Mouse (Mus musculus): Measurements from ENCODE around the gene Eepd1. TPM values are rescaled to one million over a fixed set of nuclear protein-coding genes. Genes with fewer than 3 reads are reported as not detected.
A peak's percentile ranks its signal among the peaks of the same experiment; 100 is the strongest.

Gene Eepd1
- total RNA-seq, 2 experiments from 2014 or later: 13.2 to 15.0 TPM

DNA sequence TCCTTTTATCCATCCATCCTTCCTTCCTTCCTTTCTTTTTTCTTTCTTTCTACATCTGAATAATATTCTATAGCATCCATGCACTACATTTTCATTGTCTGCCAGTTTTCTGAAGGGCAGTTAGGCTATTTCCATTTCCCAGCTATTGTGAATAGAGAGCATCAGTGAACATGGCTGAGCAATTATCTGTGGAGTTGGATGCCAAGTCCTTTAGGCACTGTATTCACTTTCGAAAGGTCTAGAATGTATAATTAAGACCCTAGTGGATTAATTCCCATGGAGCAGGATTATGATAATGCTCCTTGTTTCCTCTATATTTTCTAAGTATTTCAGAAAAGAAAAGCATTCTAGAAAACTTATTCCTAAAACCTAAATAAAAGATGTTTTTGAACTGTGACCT is 50.3 kb downstream of the Eepd1 start:
- no peak for DNase-seq (ENCODE audit: low spot score in 2 of 2)

DNA sequence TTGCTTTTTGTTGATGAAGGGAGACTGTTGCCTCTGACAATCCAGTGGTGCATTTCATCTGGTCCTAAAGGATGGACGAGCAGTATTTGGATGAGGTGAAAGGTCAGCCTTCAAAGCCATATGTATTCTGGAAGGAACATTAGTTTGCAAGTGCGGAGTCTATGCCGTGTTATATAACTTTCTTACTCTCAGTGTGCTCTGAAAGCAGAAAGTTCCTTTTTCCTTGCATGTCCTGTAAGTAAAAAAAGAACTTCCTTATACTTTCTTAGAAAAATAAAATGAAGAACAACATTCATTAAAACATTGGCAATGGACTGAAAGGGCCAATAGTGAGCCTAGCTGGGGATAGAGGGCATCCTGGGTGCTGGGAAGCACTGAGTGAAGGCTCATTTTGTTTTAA is 50.8 kb downstream of the Eepd1 start:
- no peak for DNase-seq (ENCODE audit: low spot score in 2 of 2)

DNA sequence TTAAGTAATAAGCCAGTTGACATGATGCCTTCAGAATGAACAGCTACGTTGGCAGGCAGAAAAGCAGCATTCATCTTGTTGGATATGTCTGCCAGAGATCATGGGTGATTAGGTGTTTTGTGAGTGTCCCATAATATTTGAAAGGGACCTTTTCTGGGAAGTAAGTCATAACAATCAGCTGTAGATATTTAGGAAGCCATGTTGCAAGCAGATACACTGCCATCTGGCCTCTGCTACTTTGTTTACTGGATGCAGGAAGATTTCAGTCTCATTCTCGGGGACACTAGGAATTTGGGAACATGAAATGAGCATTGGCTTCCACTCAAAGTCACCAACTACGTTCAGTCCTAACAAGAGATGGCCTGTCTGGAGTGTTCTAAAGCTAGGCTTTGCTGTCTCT is 54.1 kb downstream of the Eepd1 start:
- DNase-seq (ENCODE audit: low spot score in 2 of 2): no peak

DNA sequence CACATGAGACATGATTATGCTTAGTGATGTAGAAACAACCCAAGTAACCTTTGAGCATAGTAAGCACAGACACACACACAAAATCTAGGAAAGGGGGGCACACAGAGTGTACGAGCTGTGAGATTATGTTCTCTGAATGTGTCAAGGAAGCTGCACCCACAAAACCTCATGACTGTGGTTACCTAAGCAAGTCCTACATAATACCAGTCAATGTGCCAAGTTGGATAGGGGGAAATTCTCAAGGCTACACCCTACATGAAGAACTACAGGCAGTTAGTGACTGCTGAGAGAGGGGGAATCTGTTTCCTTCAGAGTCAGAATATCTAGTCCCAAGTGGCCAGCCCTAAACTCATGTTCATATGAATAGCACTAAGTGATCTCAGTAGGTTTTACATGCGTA is 58.1 kb downstream of the Eepd1 start:
- DNase-seq (ENCODE audit: low spot score in 2 of 2): no peak

DNA sequence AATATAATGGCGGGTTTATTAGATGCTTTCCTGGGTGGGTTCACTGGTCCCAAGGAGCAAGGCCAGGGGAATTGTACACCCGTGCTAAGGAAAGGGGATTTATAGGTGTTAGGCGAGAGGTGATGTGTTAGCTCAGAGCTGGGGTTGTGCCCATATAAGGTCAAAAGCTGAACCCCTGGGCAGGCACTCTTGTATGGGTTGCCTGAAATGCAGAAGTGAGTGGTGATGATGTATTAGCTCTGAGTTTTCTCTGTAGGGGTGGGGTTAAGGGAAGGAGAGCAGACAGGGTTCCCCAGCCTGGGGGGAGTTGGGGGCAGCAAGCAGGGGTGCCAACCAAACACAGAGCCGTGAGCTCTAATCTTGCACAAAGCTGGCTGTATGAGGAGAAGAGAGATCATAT is 60.0 kb downstream of the Eepd1 start:
- DNase-seq (ENCODE audit: low spot score in 2 of 2): no peak

DNA sequence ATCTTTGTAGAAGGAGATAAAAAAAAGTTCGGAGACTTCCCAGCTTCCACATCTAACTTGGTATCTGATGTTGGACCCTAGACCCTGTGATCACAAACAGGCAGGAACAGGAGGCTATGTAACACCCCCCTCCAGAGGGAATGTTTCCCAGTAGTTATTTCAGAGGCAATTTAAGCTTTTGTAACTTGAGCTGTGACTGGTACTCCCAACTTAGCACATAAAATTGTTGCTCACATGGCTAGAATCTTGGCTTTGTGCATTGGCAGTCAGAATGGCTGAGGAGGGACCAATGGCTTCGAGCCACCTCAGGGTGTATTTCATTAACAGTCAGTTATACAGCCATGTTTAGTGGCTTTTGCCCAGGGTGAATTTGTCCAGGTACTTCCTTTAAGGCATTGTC is 63.9 kb downstream of the Eepd1 start:
- no peak for DNase-seq (ENCODE audit: low spot score in 2 of 2)

DNA sequence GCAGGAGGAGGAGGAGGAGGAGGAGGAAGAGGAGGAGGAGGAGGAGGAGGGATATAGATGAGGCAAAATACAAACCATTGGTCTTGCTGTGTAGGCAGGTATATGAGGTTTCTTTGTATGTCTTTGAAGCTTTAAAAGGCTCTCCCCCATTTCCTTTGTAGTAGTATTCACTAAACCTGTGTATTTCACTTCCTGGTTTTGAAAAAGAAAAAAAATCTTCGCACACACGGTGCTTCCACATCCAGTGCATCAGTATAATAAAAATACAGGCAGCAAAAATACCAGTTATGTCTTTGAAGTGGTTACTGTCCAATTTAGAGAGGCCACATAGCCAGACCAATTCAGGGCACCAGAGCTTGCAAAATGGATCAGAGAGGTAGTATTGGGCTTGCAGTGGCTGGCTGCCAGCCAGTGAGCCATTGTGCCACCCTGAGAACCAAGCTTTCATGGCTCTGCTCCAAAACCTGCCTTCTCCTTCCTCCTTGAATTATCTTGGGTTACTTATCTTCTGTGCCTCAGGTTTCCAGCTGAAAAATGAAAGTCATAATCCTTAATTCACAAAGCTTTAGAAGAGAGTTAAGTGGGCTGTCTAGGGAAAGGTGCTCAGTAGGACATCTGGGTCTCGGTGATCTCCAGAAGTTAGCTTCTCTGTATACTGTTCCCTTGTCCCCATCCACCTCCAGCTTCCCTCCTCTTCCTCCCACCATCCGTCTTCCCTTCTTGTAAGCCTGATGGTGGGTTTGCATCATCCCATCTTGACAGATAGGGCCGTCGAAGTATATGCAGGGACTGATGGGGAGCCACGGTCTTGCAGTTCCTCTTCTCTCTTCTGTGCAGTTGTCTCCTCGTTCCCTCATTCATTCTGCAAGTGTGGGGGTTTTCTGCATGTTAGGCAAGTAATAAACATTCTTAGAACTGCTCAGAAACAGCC is 68.0 kb downstream of the Eepd1 start:
- no peak for DNase-seq (ENCODE audit: low spot score in 2 of 2)

DNA sequence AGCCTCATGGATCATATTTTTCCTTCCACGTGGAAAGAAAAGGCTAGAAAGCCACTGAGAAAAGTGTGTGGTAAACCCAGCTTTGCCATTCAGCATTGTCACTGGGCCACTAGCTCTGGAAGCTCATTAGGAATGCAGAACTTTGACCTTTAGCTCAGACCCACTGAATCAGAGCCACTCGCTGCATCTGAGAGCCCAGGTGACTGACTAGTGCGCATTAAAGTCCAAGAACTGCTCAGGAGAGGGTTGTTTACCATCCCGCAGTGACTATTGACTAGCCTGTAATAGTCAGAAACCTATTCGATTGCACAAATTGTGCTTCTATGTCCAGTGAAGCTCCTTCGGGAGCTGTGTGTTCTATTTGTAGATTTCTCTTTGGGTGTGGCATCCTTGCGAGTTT is 68.8 kb downstream of the Eepd1 start:
- DNase-seq (ENCODE audit: low spot score in 2 of 2): no peak

DNA sequence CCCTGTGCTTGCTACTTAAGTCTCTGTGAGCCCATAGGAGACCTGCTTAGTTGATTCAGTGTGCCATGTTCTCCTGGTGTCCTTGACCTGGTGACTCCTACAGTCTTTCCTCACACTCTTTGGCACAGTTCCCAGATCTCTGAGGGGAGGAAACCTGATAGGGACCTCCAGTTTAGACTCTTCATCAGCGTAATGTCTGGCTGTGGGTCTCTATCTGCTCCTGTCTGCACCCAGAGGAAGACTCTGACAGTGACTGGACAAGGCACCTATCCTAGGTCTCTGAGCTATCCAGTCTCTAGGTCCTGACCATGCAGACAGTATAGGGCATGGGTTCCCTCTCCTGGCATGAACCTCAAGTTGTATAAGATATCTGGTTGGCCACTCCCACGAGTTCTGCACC is 71.2 kb downstream of the Eepd1 start:
- DNase-seq (ENCODE audit: low spot score in 2 of 2): no peak

DNA sequence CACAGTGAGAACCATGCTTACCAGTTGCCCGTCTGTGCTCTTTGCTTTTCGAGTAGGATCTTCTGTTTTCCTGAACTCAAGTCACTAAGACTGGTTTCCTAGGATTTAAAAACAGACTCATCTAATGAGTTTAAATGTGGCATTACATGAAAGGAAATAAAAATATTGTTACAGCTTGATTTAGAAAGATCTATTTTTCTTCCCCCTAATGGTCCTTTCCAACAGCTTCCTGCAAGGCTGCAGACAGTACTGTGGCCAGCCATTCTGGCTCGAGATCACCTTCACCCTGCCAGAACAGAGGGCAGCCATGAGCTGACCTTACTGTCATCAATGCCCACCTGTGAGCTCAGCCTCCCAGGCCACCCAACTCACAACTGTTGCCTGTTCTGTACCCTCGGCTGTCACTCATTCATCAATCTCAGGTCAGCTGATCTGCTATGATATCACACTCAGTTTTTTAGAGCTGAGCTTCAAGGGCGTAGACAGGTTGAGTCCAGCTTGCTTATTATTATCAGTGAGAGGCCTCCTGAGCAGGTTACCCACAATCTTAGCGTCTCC is 73.0 kb downstream of the Eepd1 start:
- no peak for DNase-seq (ENCODE audit: low spot score in 2 of 2)

DNA sequence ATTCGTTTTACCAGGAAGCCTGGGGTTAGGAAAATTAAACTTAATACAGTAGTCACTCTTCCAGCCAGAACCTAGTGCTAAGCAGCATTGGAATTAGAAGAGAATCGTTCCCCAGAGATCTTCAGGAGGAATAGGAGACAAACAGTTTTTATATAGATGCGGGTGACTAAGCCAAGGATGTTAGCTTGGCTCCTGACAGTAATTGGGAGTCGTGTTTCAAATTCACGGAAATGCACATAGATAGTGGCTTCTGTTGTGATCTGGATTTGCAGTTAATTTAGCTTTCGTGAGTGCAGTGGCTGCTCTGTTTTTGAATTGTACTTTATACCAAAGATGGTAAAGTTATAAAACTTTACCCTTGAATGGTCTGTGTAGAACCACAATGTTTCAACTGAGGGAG is 73.9 kb downstream of the Eepd1 start:
- no peak for DNase-seq (ENCODE audit: low spot score in 2 of 2)

DNA sequence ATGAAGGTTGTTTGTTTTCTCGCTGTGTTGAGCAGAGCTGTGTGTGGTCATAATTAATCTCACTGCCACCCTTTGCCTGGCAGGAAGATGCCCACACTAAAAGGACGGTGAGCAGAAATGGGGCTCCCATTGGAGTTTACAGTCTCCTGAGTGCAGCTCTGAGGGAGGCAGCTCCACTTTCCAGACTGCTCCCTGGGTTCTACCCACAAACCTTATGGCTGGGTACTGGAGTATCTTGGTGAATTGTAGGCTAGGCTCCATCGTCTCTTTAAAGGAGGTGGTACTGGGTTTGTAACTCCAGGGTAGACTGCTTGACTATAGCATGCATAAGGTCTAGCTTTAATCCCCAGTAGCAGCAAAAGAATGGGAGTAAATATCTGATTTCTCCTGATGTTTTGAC is 74.7 kb downstream of the Eepd1 start:
- no peak for DNase-seq (ENCODE audit: low spot score in 2 of 2)

DNA sequence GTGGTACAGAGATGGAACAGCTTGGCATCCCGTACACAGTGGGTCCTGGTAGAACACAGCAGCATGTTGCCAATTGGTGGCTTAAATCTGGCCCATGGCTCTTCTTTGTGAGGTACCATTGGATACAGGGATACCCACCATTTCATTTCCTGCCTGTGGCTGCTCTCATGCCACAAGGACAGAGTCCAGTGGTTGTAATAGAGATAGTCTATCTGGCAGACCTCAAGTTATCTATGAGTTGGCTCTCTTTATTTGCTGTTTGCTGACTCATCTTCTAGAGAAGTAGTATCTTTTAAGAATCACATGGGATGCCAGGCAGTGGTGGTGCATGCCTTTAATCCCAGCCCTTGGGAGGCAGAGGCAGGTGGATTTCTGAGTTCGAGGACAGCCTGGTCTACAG is 76.0 kb downstream of the Eepd1 start:
- no peak for DNase-seq (ENCODE audit: low spot score in 2 of 2)

DNA sequence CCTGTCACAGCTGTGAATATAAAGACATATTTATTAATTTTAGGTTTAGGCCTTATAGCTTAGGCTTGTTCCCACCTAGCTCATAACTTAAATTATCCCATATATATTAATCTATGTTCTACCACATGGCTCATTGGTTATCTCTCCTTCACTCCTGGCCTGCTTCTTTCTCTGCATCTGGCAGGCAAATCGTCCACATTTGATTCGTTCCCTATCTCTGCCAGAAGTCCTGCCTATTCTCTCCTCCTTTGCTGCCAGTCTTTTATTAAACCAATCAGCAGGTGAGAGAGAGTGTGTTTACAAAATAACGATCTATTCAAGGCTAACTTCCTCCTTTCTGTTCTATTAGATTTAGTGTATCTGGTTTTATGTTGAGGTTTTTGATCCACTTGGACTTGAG is 77.5 kb downstream of the Eepd1 start:
- DNase-seq (ENCODE audit: low spot score in 2 of 2): no peak

DNA sequence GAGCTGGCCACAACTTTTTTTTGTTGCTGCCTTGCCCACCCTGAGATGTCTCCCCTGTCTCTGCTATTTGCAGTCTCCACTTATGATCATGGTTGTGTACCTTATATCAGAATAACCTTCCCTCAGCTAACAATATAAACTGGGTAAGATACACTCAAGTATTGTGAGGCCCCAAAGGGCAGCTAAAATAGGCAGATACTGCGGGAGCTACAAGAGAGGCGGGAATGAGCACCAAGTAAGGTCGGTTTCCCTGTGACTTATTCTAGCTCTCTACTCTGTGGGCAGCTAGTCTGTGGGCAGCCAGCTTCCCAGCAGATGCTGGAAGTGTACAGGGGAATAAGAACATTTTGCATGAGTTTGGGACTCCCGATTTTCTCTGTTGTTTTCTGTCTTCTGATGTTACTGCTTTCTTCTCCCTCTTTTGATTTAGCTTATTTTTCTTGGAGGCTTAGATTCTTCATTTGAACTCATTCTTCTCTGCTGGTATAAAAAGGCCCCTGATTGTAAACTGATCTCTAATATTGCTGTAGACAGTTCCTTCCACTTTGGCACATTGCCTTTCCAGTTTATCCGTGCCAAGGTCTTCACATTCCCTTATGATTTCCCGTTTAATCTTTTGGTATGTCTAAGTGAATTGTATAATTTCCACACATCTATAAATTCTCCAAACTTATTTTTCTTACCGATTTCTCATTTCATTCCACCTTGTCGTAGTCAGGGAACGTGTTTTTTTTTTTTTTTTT is 78.8 kb downstream of the Eepd1 start:
- no peak for DNase-seq (ENCODE audit: low spot score in 2 of 2)

DNA sequence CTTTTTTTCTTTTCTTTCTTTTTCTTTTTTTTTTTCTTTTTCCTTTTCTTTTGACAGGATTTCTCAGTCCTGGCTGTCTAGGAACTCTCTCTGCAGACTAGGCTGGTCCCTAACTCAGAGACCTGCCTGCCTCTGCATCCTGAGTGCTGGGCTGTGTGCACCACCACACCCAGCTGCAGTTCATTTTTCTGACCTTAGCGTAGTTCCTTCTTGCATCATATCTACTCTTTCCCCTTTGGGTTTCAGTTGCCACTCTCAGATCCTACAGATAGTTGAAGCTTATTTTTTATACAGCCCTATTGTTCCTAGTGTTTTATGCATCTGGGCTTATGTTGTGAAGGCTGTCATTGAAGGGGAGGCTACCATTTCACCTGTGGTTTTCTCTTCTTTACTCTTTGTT is 79.8 kb downstream of the Eepd1 start:
- no peak for DNase-seq (ENCODE audit: low spot score in 2 of 2)

DNA sequence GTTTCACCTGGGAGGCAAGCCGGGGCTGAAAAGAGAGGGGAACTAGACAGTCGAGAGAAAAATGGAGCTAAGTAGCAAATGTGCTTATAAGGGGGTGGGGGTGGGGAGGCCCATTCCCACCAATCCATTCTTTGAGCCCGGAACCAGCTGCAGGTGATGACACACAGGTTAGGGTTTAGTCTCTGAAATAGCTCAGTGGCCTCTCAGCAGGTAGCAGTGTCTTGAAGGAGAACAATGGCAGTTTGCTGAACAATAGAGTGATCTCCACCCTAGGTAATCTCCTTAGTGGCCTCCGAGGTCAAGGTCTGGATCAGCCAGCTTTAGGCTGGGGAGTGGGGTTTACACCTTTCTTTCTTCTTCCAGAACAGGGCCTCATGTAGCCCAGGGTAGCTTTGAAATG is 82.5 kb downstream of the Eepd1 start:
- DNase-seq (ENCODE audit: low spot score in 2 of 2): no peak

DNA sequence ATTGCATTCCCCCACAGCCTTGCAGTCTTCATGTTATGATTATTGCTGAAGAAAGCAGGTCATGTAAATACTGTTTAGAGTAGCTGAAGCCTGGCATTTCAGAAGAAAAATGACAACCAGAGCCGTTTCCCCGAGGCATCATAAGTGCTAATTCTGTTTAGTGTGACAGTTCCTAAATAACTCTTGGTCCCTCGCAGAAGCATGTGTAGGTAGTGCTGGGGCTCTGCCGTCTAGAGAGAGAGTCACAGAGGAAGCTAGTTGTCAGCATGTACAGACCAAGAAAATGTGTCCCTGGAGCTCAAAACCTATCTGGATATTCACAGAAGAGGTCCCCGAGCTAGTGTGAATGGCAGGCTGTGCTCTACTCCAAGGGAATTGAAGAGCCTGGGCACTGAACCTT is 85.7 kb downstream of the Eepd1 start:
- DNase-seq (ENCODE audit: low spot score in 2 of 2): no peak

DNA sequence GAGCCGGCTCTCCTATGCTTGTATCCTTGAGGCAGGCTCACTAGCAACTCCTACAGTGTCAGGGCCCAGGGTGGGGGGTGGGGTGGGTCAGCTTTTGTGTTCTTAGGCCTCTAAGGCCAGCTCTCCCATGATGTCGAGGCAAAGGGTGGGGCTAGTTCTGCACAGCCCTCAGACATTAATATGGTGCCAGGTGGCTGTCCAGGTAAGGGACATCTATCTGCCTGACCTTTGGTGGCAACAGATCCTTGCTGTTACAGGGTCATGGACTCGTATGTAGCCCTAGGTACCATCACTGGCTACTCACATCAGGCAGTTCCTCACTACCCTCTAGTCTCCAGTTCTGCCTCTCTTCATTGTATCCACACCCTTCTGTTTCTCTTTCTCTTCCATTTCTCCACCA is 87.4 kb downstream of the Eepd1 start:
- DNase-seq (ENCODE audit: low spot score in 2 of 2): no peak

DNA sequence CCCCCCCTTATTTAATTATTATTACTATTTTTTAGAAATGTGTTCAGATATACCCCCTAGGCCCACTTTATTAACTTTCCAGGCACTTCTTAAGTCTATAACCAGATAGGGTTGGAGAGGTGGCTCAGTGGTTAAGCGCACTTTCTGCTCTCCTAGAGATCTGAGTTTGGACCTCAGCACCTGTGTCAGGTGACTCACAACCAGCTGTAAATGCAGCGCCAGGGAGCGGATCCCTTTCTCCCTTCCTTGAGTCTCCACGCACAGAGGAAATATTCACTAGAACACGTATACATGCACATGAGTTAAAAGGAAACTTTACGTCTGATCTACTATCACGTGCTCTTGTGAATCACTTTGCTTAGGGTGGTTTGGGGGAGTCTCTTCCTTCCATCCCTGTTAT is 88.7 kb downstream of the Eepd1 start:
- no peak for DNase-seq (ENCODE audit: low spot score in 2 of 2)

DNA sequence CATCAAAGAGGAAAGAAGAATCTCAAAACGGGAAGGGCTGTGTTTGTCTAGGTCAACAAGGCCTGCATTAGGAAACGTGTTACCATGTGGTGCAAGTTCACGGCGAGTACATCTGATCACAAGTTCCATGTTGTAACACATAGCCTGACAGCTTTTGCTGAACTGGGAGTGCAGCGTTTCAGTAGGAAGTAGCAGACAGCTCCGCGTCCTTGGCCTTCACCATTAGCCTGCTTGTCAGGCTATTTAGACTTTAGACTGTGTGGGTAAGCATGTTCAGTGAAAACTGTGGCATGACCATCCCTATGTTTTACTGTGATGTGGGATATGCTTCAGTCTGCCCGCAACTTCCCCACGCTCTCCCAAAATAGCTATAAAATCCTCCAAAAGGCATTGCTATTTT is 89.1 kb downstream of the Eepd1 start:
- DNase-seq (ENCODE audit: low spot score in 2 of 2): peak; percentile 7 to 22

DNA sequence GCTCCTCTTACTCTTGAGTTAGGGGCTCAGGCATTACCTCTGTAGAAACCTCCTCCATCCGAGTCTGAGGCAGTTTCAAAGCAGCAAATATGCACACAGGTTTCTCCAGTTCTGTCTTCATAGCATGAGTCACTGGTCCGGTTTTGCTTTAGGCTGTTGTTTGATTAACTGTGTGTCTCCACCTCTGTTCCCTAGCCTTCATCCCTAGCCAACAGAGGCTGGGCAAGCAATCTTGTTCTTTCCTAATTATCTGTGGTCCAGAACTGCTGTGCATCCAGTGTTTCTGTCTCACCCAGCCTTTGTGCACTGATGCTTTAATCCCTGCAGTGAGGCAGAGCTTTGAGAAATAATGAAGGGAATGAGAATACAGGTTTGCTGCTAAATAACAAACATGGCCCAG is 90.0 kb downstream of the Eepd1 start:
- DNase-seq (ENCODE audit: low spot score in 2 of 2): no peak
